Mouse (Mus musculus): ENCODE measurements around the gene 9630041A04Rik.

9630041A04Rik gene

DNA sequence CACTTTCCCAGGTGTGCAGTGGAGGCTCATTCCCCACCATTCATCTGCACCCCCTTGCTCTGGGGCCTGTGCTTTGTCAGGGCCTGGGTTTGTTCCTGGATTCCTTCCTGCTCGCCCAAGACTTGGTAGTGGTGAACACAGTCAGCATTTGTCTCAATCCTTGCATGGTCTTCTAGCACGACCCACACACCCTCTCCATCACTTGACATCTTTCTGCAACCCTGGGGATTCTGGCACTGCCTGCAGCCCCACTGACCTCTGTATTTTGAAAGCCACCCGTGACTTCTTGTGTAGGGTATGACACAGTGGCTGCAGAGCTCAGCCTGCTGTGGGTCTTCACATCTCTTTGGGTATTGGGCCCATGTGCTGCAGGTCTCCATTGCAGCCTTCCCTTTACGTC lies 57.1 kb downstream of the 9630041A04Rik start:
- no peak for DNase-seq (ENCODE audit: low spot score in 2 of 2)

DNA sequence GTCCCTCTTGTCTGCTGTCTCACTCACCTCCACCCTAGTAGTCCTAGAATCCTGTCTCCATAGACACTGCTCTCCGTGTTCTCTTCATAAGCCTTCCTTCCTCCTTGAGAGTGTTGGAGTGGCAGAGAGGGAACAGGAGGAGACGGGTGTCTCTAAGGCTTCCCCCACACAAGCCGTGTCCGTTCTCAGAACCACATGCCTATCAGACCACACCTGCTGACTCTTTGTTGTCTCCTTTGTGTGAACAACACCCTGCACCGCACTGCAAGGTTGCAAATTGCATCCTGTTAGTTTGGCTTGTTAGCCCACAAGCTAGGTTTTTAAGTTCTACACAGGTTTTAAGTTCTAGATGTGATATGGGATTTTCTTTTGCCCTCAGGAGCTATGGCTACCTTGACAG lies 57.7 kb downstream of the 9630041A04Rik start:
- no peak for DNase-seq (ENCODE audit: low spot score in 2 of 2)

DNA sequence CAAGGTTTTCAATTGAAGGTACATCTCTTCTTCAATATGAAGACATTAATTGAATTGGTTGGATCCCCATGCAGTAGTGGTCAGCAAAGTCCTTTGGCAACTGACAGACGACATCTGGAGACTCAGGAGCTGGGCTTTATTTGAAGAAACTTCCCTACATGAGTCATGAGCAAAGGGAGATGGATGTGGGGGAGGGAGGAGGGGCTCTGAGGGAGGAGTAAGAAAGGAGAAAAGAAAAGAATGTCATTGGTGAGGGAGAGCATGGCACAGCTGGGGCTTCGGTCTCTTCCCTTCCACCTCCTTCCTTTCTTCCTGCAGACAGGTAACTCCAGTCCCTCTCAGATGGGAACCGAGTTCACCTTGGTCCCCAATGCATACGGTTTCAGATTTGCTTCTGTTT lies 61.2 kb downstream of the 9630041A04Rik start:
- no peak for DNase-seq (ENCODE audit: low spot score in 2 of 2)

DNA sequence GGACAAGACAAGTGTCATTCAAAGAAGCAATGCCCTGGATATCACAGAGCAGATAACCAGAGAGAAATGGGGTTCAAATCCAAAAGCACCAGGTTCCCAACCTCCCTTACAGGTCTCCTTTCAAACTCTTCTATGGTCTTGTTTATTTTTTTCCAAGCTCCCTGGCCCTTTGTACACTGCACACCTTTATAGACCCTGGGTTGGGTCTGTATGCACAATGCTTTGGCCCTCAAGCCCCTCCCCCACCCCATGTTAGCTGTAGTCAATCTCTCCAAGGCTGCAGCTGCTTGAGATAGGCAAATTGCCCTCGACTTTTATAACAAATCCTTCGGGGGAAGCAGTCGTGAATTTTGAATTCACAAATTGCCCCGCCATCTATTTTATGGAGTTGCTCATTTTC lies 63.2 kb downstream of the 9630041A04Rik start:
- DNase-seq (ENCODE audit: low spot score in 2 of 2), result no peak

DNA sequence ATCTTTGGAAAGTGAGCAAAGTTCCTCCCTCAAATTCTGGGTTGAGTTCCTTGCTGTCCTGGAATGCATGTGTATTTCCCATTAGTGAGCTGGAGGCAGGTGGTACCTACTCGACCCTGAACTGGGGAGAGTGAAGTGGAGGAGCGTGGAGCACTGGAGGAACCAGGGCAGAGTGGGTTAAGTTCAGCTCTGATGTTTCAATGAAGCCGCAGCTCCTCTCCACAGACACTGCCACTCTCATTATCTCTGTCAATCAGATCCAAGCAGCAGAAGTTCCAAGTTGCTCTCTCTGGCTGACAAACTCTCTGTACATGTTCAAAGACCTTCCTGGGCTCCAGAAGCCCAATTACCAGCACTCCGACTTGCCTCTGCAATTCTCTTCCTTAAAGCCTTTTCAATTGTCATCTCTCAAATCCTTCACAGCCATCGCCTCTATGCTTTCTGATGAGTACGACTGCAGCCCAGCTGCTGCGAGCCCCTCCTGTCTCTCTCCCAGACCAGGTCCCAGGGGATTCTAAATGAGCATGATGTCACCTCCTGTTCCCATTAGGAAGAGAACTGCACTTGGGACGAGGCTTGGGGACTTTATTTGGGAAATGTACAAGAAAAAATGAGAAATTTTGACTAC lies 72.4 kb downstream of the 9630041A04Rik start:
- no peak for DNase-seq (ENCODE audit: low spot score in 2 of 2)

DNA sequence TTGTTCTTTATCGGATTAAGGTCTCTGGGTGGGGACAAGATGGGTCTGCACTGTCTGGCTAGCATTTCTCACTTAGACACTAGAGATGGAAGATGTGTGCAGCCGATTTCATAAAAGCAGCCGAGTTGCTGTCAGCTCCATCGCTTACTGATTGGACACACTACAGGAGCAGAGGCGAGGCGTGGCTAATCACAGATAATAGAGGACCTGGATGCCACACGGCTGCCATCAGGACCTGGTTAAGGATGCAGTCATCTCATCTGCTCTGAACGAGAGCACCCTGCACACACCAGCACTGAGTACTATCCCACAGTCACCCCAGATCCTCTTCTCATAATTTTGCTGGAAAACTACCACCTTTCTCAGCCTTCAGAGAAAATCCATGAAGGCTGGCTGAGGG lies 73.2 kb downstream of the 9630041A04Rik start:
- no peak for DNase-seq (ENCODE audit: low spot score in 2 of 2)

DNA sequence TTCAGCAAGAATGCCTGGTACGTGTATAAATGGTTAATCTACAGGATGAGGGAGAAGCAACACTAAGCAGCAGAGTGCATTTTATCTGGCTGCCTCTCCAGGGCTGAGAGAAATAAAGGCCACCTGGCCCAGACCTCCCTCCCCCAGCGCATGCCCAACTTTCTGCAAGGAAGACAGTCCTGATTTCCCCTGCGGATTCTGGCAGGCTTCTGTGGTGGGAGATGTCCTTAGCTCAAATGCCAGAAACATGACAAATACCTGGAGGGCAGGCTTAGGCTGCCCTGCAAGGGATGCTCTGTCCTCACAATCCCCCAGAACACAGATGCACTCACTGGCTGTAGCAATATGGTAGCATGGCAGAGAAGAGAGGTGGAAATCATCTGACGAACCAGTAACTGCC lies 76.4 kb downstream of the 9630041A04Rik start:
- no peak for DNase-seq (ENCODE audit: low spot score in 2 of 2)

DNA sequence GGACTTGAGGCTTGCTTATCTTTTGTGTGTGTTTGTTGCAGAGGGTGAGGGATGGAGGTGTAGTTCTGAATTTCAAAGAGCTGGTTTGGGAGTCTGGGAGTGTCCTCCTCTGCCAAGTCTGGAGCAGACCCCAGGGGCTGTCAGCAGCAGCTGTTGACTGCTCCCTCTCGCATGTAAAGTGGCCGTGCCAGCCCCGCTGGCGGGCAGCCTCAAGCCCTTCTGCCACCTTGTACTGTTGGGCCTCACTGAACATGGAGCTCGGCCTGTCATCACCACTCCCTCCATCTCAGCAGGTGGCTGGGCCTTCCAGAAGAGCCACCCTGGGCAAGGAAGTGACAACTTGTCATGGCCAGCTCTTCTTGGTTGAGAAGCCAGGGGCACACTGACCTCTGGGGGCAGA lies 77.4 kb downstream of the 9630041A04Rik start:
- no peak for DNase-seq (ENCODE audit: low spot score in 2 of 2)

DNA sequence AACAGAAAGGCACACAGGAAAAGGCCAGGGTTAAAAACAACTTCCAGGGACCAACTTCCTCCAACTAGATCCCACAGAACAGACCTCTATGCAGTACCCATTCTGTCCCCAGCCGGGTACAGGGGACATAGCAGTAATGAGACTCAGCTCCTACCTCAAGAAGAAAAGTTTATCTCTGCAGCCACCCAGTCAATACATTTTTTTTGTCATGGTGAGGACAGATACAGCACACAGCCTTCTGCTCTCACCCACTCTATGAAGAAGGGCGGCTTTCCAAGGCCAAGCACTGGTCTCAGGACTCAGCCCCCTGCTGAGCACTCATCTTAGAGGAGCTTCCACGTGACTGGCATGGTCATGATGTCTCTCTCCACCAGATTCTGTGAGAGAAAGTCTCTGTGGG lies 78.5 kb downstream of the 9630041A04Rik start:
- DNase-seq (ENCODE audit: low spot score in 2 of 2), result no peak

DNA sequence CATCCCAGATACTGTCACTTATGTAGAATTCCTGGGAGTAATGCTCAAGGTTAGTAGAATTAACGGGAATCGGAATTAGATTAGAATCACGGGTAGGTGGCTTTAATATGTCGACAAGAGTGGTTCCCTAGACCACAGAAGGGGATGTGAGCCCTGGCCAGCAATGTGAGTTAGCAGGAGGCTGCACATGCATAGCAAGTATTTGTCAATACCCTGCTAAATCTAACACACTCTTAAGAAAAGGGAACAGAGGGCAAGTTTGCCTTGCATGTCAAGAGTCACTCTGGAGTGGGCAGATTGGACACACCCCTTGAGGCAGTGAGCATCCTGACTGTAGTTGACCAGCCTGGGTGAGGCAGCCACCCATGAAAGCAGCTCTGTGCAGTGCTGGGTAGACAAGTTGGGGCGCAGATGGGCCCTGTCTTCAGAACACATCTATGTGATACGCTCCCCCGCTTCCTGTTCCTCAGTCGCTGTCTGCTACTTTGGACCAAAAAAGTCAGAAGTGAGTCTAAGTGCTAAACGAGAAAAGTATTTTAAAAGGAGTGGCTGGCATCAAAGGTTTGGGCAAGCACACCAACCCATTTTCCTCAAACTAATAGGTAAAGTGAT lies 80.5 kb downstream of the 9630041A04Rik start:
- DNase-seq (ENCODE audit: low spot score in 2 of 2), result no peak

DNA sequence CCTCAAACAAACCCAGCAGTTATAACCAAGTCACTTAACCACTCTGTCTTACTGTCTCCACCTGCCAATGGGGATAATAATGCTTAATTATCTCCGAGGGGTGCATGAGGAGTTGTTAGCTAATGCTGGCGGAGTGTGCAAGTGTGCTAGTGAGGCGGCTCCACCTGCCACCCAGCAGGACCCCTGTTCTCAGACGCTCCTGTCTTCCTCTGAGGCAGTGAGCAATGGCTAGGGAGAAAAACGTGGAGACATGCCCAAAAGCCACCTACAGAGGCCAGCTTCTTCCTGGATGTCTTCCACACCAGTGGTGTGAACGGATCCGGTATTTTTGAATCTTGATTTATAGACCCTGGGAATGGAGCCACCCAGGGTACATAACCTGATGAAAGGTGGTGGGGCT lies 83.7 kb downstream of the 9630041A04Rik start:
- DNase-seq (ENCODE audit: low spot score in 2 of 2), result no peak

DNA sequence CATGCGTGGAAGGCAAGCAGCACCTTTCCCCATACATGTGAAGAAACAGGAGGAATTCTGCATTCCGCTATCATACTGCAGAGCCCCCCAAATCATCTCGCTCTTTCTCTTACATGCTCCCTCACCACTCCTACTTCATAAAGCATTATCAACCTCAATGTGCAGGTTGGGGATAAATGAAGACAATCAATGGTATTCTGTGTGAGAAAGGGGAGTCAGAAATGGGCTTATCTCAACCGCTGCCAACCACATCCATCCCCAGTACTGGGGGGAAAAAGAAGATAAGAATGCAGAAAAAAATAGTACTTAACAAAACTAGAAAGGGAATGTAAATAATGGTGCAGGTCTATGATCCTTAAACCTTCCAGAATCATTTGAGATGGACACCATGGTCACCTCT lies 84.2 kb downstream of the 9630041A04Rik start:
- no peak for DNase-seq (ENCODE audit: low spot score in 2 of 2)

DNA sequence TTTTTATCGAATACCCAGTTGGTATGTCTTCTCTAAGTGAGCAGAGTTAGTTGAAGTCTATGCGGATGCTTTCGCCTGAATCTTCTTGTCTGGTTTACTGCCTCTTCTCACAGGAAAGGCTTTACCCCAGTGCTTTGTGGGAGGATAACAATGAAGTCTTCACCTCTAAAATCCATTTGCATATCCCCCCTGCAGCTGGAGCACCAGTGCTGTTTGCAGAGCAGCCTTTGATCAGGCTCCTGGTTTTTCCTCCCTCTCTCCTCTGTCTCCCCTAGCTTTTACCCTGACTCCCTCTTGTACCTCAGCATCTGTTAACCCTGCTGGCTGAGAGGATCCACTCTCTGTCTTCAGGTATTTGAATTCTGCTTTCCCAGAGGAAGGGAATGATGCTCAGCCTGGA lies 88.5 kb downstream of the 9630041A04Rik start:
- DNase-seq (ENCODE audit: low spot score in 2 of 2), result no peak

DNA sequence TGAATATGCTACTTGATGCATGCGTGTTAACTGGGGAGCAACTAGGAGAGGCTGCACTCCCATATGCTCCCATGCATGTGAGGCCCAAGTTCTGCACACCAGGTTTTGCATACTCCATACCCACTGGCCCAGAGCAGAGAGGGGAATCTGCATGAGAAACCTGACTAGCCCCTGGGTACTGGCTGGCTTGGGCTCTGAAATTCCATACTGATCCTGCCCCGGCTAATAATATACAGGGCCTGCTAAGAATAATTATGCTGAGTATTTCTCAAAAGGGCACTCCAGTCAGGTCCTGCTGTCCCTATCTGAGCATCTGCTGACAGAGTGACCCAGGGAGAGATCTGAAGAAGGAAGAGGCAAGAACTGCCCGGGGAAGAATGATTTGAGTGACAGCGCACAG lies 92.9 kb downstream of the 9630041A04Rik start:
- DNase-seq (ENCODE audit: low spot score in 2 of 2), result no peak

DNA sequence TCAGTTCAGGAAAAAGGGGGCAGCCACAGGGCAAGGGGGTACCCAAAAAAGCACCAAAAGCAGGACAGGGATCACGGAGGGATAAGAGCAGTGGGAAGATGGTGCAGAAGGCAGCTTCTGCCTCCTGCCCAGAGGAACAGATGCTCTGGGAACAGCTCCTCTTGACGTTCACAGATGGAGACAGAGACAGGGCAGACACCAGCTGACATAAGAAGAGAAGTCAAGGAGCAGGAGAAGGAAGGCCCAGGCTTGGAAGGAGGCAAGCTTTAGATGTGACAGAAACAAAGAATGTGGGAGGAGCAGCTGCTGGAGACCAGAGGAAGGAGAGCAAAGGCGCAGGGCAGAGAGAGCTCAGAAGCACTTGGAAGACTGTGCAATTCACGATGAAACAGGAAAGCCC lies 94.6 kb downstream of the 9630041A04Rik start:
- DNase-seq (ENCODE audit: low spot score in 2 of 2), result no peak

DNA sequence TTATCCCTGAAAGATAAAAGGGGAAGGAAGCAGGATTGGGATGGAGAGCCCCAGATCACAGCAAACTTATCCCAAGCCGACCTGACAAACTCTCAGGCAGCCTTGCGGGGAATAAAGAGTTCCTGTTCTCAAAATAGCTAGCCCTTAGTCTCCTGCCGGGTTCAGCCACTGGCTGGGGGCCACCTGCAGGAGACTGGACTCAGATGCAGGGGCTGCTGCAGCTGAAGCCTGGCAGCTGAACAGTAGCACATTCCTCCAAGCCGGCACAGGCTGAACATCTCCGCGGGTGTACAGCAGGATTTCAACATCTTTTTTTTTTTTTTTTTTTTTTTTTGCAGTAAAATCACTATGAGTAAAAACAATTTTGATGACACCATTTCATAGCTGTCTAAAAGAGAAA lies 110.2 kb downstream of the 9630041A04Rik start:
- DNase-seq (ENCODE audit: low spot score in 2 of 2), result no peak

DNA sequence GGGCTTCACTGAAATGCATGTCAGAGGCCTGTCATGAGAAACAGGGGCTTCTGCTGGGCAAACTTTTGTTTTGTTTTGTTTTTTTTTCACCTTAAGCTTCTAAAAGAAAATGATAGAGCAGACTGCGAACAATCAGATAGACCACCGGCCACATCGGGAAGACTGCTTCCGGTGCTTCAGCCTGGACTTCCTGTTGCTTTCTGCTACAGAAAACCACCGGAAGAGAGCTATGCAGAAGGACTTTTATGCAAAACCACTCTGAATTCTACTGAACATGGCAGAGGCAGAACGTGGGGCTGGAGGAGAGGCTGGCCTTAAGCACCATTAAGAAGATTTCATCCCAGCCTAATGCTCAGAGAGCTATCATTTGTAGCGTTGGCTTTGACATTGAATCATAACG lies 110.7 kb downstream of the 9630041A04Rik start:
- peak in 1 of 2 experiments; percentile 5 for DNase-seq (ENCODE audit: low spot score in 2 of 2)

DNA sequence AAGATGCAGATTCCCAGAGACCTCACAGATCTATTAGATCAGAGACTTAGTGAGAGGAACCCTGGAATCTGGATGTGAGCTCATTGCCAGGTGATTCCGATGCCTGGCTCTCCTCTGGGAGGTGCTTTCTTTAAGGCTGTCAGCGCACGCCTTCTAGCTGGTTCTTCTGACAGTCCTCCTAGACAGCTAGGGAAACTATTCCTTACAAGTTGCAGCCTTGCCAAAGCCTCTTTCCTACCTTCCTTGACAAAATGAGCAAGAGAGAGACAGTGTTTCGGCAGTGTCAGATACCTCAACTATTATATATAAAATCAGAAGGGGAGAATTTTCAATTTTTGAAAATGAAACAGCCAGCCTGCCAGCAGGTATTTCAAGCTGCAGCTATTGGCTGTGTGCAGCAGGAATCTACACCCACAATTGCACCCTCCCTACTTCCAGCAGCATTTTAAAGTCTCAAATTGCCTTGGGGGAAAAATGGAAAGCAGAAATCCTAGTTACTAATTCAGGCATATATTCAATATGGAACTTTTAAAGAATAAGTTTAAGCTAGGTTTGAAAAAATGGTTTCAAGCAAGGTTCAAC lies 115.3 kb downstream of the 9630041A04Rik start:
- no peak for DNase-seq (ENCODE audit: low spot score in 2 of 2)

DNA sequence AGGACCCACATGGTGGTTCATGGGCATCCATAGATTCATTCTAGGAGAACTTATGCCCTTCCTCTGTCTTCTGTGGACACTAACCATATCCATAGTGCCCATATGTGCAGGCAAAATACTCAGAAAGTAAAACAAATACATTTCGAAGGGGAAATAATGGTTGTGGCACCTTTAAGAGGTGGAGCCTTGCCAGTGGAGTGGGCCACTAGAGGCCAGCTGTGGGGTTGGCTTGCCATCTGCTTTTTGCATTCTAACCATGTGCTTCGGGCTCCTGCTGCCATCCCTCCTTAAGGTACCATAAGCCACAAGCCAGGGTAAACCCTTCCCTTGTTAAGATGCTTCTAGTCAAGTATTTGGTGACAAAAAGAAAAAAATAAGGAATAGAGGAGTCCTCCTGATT lies 119.5 kb downstream of the 9630041A04Rik start:
- no peak for DNase-seq (ENCODE audit: low spot score in 2 of 2)

DNA sequence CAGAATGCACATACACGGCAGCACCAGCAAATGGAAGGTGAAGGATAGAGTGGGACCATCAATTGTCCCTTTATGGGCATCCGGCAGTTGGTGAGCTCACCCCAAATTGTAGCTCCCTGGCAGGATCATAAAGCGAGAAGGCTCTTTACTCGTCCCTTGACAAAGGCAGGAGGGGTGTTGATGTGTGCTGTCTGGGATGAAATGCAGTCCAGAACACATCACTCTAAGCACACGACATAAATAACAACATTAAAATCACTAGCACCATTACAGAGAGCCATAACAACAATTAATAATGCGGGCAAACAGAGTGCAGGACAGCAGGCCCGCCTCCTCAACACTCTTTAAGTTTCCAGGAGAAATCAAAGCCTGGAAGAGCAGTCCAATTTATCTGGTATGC lies 120.7 kb downstream of the 9630041A04Rik start:
- DNase-seq (ENCODE audit: low spot score in 2 of 2), result no peak

DNA sequence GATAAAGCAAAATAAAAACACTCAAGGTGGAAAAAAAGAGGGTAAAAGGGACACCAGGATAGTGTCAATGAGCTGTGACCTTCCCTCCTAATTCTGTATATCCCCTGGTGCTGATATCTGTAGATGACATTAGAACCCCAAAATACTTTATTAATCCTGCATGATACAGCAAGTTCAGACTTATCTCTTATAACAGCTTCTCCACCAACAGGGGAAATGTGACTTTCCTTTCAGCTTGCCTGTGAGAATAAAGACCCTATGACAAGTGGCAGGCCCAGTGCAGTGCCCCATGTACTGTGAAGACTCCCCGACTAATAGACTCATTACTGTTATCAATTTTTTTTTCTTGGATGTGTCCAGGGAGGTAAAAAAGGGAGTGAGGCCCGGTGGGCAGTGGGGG lies 125.3 kb downstream of the 9630041A04Rik start:
- no peak for DNase-seq (ENCODE audit: low spot score in 2 of 2)

DNA sequence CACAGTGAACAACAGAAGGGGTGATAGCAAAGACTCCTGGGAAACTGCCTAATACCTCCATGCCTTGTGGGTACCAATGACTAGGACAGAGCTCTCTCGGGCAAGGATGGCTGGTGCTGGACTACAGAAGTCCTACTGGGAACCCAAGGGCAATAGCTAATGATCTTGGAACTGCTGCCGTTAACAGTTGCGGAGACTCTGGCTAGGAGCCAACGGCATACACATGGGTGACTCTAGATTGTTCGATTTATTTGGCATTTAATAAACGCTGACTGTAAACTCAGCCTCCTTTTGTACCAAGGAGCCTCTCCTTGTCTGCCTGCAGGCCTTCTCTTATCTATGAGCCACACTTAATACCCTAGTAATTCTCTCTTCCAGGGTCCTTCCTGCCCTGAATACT lies 128.4 kb downstream of the 9630041A04Rik start:
- DNase-seq (ENCODE audit: low spot score in 2 of 2), result no peak

DNA sequence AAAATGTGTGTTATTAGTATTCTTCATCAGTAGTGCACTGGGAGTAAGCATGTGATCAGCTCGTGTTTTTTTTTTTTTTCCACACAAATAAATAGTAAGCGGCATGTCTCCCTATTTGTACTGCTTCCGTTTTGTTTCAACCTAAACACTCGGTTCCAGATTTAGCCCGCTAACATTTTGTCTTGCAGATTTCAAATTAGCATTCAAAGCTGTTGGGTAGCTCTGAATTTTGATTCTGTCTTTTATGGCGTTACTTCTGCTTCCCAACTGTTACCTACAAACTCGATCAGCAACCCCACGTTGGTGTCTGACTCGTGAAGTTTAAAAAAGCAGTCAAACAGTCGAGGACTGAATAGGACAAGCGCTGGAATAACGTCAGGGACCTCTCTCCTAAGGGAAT lies 129.2 kb downstream of the 9630041A04Rik start:
- DNase-seq (ENCODE audit: low spot score in 2 of 2), result no peak
